Mouse (Mus musculus) G1E (cell line): ENCODE results near the gene Vasn. TPM values are rescaled to one million over a fixed set of nuclear protein-coding genes. Genes with fewer than 3 reads are reported as not detected.

Source experiments
- polyA plus RNA-seq: library from polyadenylated mRNA; stranded (reverse); fragments of >175 nt; gene quantifications from 2 replicates; pipeline ENCODE4 v1.2.3, GENCODE M21; 2012
- total RNA-seq, 2 experiments: library from RNA; stranded (forward) in 1 of 2; stranded (reverse) in 1 of 2; fragments of 200-1000 nt in 1 of 2; fragments of >200 nt in 1 of 2; fragmentation: Nextera tagmentation in 1 of 2; gene quantifications; 2 replicates each; pipeline ENCODE4 v1.2.3; 2014 to 2017

The Vasn gene
- total and polyA plus RNA-seq, 3 experiments: 0.03 to 0.30 (median 0.05) TPM

Other genes starting within 250 kb of the Vasn start
- 0.73 and 0.83 TPM in 2 replicates for gene Adcy9, start 219.4 kb upstream of the Vasn start, total RNA-seq (2014; fragmentation: Nextera tagmentation)
- gene Adcy9, start 219.4 kb upstream of the Vasn start, total RNA-seq (2017): 2.1 and 2.3 TPM in 2 replicates
- gene Adcy9, start 219.4 kb upstream of the Vasn start, polyA plus RNA-seq: 0.41 and 0.47 TPM in 2 replicates
- 5.9 and 8.6 TPM in 2 replicates for gene Srl, start 98.1 kb upstream of the Vasn start, total RNA-seq (2014; fragmentation: Nextera tagmentation)
- gene Srl, start 98.1 kb upstream of the Vasn start, total RNA-seq (2017): 5.3 and 8.5 TPM in 2 replicates
- 2.3 and 3.5 TPM in 2 replicates for gene Srl, start 98.1 kb upstream of the Vasn start, polyA plus RNA-seq
- gene Tfap4, start 80.1 kb upstream of the Vasn start, total RNA-seq (2014; fragmentation: Nextera tagmentation): 46.3 and 69.0 TPM in 2 replicates
- gene Tfap4, start 80.1 kb upstream of the Vasn start, total RNA-seq (2017): 23.2 and 26.0 TPM in 2 replicates
- 81.1 and 87.0 TPM in 2 replicates for gene Tfap4, start 80.1 kb upstream of the Vasn start, polyA plus RNA-seq
- gene Glis2, start 45.2 kb upstream of the Vasn start, total RNA-seq (2014; fragmentation: Nextera tagmentation): 2.6 and 2.8 TPM in 2 replicates
- gene Glis2, start 45.2 kb upstream of the Vasn start, total RNA-seq (2017): 1.0 and 1.2 TPM in 2 replicates
- gene Glis2, start 45.2 kb upstream of the Vasn start, polyA plus RNA-seq: 2.6 and 3.0 TPM in 2 replicates
- 65.3 and 70.0 TPM in 2 replicates for gene Pam16, start 15.0 kb upstream of the Vasn start, total RNA-seq (2014; fragmentation: Nextera tagmentation)
- 41.7 and 48.3 TPM in 2 replicates for gene Pam16, start 15.0 kb upstream of the Vasn start, total RNA-seq (2017)
- gene Pam16, start 15.0 kb upstream of the Vasn start, polyA plus RNA-seq: 35.3 and 51.6 TPM in 2 replicates
- gene Dnaja3, start within 50 bp of the Vasn start, total RNA-seq (2014; fragmentation: Nextera tagmentation): 53.1 and 56.1 TPM in 2 replicates
- 63.5 and 73.2 TPM in 2 replicates for gene Dnaja3, start within 50 bp of the Vasn start, total RNA-seq (2017)
- gene Dnaja3, start within 50 bp of the Vasn start, polyA plus RNA-seq: 23.9 and 33.1 TPM in 2 replicates
- 74.9 and 94.3 TPM in 2 replicates for gene Coro7, start 39.8 kb downstream of the Vasn start, total RNA-seq (2014; fragmentation: Nextera tagmentation)
- 33.0 and 34.8 TPM in 2 replicates for gene Coro7, start 39.8 kb downstream of the Vasn start, total RNA-seq (2017)
- 159 and 205 TPM in 2 replicates for gene Coro7, start 39.8 kb downstream of the Vasn start, polyA plus RNA-seq
- 32.9 and 33.3 TPM in 2 replicates for gene Nmral1, start 79.4 kb downstream of the Vasn start, total RNA-seq (2014; fragmentation: Nextera tagmentation)
- gene Nmral1, start 79.4 kb downstream of the Vasn start, total RNA-seq (2017): 33.8 and 34.8 TPM in 2 replicates
- 7.3 and 13.0 TPM in 2 replicates for gene Nmral1, start 79.4 kb downstream of the Vasn start, polyA plus RNA-seq
- 43.0 and 60.0 TPM in 2 replicates for gene Hmox2, start 86.4 kb downstream of the Vasn start, total RNA-seq (2014; fragmentation: Nextera tagmentation)
- gene Hmox2, start 86.4 kb downstream of the Vasn start, total RNA-seq (2017): 31.0 and 37.2 TPM in 2 replicates
- 1.9 and 2.3 TPM in 2 replicates for gene Hmox2, start 86.4 kb downstream of the Vasn start, polyA plus RNA-seq
- 12.6 and 16.2 TPM in 2 replicates for gene Cdip1, start 150.4 kb downstream of the Vasn start, total RNA-seq (2014; fragmentation: Nextera tagmentation)
- gene Cdip1, start 150.4 kb downstream of the Vasn start, total RNA-seq (2017): 11.4 and 12.0 TPM in 2 replicates
- gene Cdip1, start 150.4 kb downstream of the Vasn start, polyA plus RNA-seq: 25.5 and 31.9 TPM in 2 replicates
- gene 4930562C15Rik, start 195.5 kb downstream of the Vasn start, total RNA-seq (2014; fragmentation: Nextera tagmentation): not detected in 2 replicates
- gene 4930562C15Rik, start 195.5 kb downstream of the Vasn start, total RNA-seq (2017): 0.06 and 0.16 TPM in 2 replicates
- not detected in 2 replicates for gene 4930562C15Rik, start 195.5 kb downstream of the Vasn start, polyA plus RNA-seq
- gene Ubald1, start 240.4 kb downstream of the Vasn start, total RNA-seq (2014; fragmentation: Nextera tagmentation): 58.9 and 70.4 TPM in 2 replicates
- gene Ubald1, start 240.4 kb downstream of the Vasn start, total RNA-seq (2017): 6.9 and 7.2 TPM in 2 replicates
- 189 and 228 TPM in 2 replicates for gene Ubald1, start 240.4 kb downstream of the Vasn start, polyA plus RNA-seq
- 30.4 and 32.1 TPM in 2 replicates for gene Mgrn1, start 246.3 kb downstream of the Vasn start, total RNA-seq (2014; fragmentation: Nextera tagmentation)
- gene Mgrn1, start 246.3 kb downstream of the Vasn start, total RNA-seq (2017): 16.1 and 18.6 TPM in 2 replicates
- 19.3 and 22.5 TPM in 2 replicates for gene Mgrn1, start 246.3 kb downstream of the Vasn start, polyA plus RNA-seq